Mouse (Mus musculus) CH12.LX (cell line): ENCODE measurements around the gene Gm16405. TPM values are rescaled to one million over a fixed set of nuclear protein-coding genes. Genes with fewer than 3 reads are reported as not detected.
"Not testable (repeated sequence)": the region's sequence is repeated elsewhere in the genome, so short reads cannot be mapped to it uniquely, and the experiment has no call there.

Source experiments
- DNase-seq: peaks from one replicate; pipeline ENCODE4 v3.0.0-alpha.2; 2013; ENCODE audit errors: extremely low read depth
- H3K27ac ChIP-seq: 2 replicates; pipeline ENCODE4 v1.5.1; 2012; ENCODE audit warnings: low read depth, mild to moderate bottlenecking, control low read depth, moderate library complexity; ENCODE audit not compliant: insufficient read depth
- H3K27me3 ChIP-seq: replicated peaks from 2 replicates; pipeline ENCODE3; 2012; ENCODE audit warnings: inconsistent platforms
- H3K36me3 ChIP-seq, 2 experiments: replicated peaks in 1 of 2; 2 replicates each; pipeline versions ENCODE3 to v1.6.1; 2012; ENCODE audit warnings: inconsistent platforms in 1 of 2, low read length in 1 of 2, mild to moderate bottlenecking in 1 of 2, mixed read lengths in 1 of 2, moderate library complexity in 1 of 2; ENCODE audit not compliant: control insufficient read depth in 1 of 2, insufficient read depth in 1 of 2
- H3K4me1 ChIP-seq, 2 experiments: 2 replicates each; pipeline ENCODE4 v1.6.1; 2012; ENCODE audit warnings: inconsistent platforms in 1 of 2, moderate library complexity in 1 of 2; ENCODE audit not compliant: insufficient read depth in 2 of 2, control insufficient read depth in 1 of 2
- H3K4me2 ChIP-seq: 2 replicates; pipeline ENCODE4 v1.6.1; 2012; ENCODE audit warnings: low read depth, mild to moderate bottlenecking, control low read depth; ENCODE audit not compliant: poor library complexity, insufficient read depth, severe bottlenecking
- H3K4me3 ChIP-seq, 3 experiments: fragments of 150-350 bp in 1 of 3; sonication (generic) in 1 of 3; replicated peaks in 1 of 3; 2 replicates each; pipeline versions ENCODE3 to v1.5.1; 2011 to 2012; ENCODE audit warnings: low read depth in 2 of 3, low read length in 2 of 3, mild to moderate bottlenecking in 2 of 3, moderate library complexity in 2 of 3, control low read depth in 1 of 3, improper control_type of control experiment in 1 of 3, inconsistent platforms in 1 of 3, mixed read lengths in 1 of 3; ENCODE audit not compliant: poor library complexity in 1 of 3
- H3K79me2 ChIP-seq: replicated peaks from 2 replicates; pipeline ENCODE4 v1.6.1; 2012; ENCODE audit warnings: mild to moderate bottlenecking, moderate library complexity; ENCODE audit not compliant: control insufficient read depth, poor library complexity, insufficient read depth, severe bottlenecking; ENCODE audit errors: extremely low read depth
- H3K9ac ChIP-seq: 2 replicates; pipeline ENCODE4 v1.6.1; 2012; ENCODE audit warnings: low read depth, mild to moderate bottlenecking, control low read depth, moderate library complexity; ENCODE audit not compliant: insufficient read depth
- H3K9me3 ChIP-seq: replicated peaks from 2 replicates; pipeline ENCODE3; 2012; ENCODE audit warnings: low read length, inconsistent platforms, mixed read lengths
- dilution Hi-C: fragments of 300-500 bp; cut with MboI; formaldehyde crosslinking; loops from 2 replicates; pipeline ENCODE4 v1.14.3; 2020; ENCODE audit warnings: low sequenced_read_pairs; ENCODE audit not compliant: extremely low pct_unique_long_range_greater_than_20kb, extremely low pct_ligation_motif_present
- in situ Hi-C: fragments of 300-500 bp; cut with MboI; formaldehyde crosslinking; loops from 3 replicates; pipeline ENCODE4 v1.14.3; 2019; ENCODE audit warnings: low sequenced_read_pairs, low pct_ligation_motif_present, low pct_unique_long_range_greater_than_20kb, mixed read lengths
- polyA plus RNA-seq: library from polyadenylated mRNA; unstranded; fragments of >175 nt; gene quantifications from 2 replicates; pipeline ENCODE4 v1.2.1, GENCODE M21; 2012; ENCODE audit warnings: low read depth; ENCODE audit not compliant: insufficient read length
- total RNA-seq, 2 experiments: library from RNA; depleted of rRNA; stranded (reverse); fragments of 300-350 nt in 1 of 2; fragments of >200 nt in 1 of 2; gene quantifications; 2 replicates each; pipeline ENCODE4 v1.2.3; 2012 to 2014

Gm16405 gene
- total RNA-seq (2012; rRNA removed) (not detected in 2 replicates), total RNA-seq (2014; rRNA removed) (not detected in 2 replicates), polyA plus RNA-seq (not detected in 2 replicates)

GRCm38 (mm10) chrX:54530908-54531307 is at the start of gene Gm16405:
Gene Gm16405 (plus strand): TSS chrX:54531208.
- H3K4me1 ChIP-seq, H3K4me3 ChIP-seq, H3K27me3 ChIP-seq, H3K36me3 ChIP-seq, H3K9me3 ChIP-seq, in situ Hi-C loops, H3K9ac ChIP-seq, H3K4me2 ChIP-seq, H3K79me2 ChIP-seq, dilution Hi-C loops, DNase-seq, H3K27ac ChIP-seq: not testable (repeated sequence)

Other genes starting within 250 kb of the Gm16405 start
- gene Gm16430, start 91.0 kb downstream of the Gm16405 start, total RNA-seq (2012; rRNA removed), result not detected in 2 replicates
- not detected in 2 replicates for gene Gm16430, start 91.0 kb downstream of the Gm16405 start, total RNA-seq (2014; rRNA removed)
- gene Gm16430, start 91.0 kb downstream of the Gm16405 start, polyA plus RNA-seq, result not detected in 2 replicates